In genomic region chr4:149992670-149993032, GRCm38 (mm10) we compare ENCODE assay signal across 16 mouse cellular contexts.
"Had no signal": no experiment of that assay in that cellular context is flagged by ENCODE, and none has a peak within 500 bp of the region (broad histone marks: within the 10 kb centered on the region; RNA-seq: fewer than 3 reads in every experiment).

No protein-coding gene starts in this region.

- H3K4me3 ChIP-seq: kidney, embryonic 15.5 days; left cerebral cortex, adult 2 months; limb, embryonic 15.5 days; liver, embryonic 15.5 days; midbrain, embryonic 10.5 days; myocyte; neural tube, embryonic 15.5 days had no signal

- H3K27ac ChIP-seq: kidney, embryonic 15.5 days; left cerebral cortex, adult 2 months; limb, embryonic 15.5 days; liver, embryonic 15.5 days; midbrain, embryonic 10.5 days; neural tube, embryonic 15.5 days; stomach, postnatal 0 days had no signal

- H3K36me3 ChIP-seq: midbrain, embryonic 10.5 days; neural tube, embryonic 15.5 days had no signal

- H3K9me3 ChIP-seq: kidney, embryonic 15.5 days; limb, embryonic 15.5 days; liver, embryonic 15.5 days; midbrain, embryonic 10.5 days; neural tube, embryonic 15.5 days had no signal

- H3K27me3 ChIP-seq: kidney, embryonic 15.5 days; limb, embryonic 15.5 days; liver, embryonic 15.5 days; neural tube, embryonic 15.5 days had no signal

- DNase-seq: kidney, postnatal 14 days; lung, embryonic 14.5 days; lung, postnatal 10 days; lung, postnatal 4 days; midbrain, embryonic 14.5 days; right cerebral cortex, adult 18-20 months; right cerebral cortex, postnatal 25 days; thymus, postnatal 4 days had no signal
